Mouse (Mus musculus): ENCODE data around the gene Tln2. TPM values are rescaled to one million over a fixed set of nuclear protein-coding genes. Genes with fewer than 3 reads are reported as not detected.

The Tln2 gene
- polyA plus RNA-seq, 1 experiment from 2014 or later: 47.6 TPM

DNA sequence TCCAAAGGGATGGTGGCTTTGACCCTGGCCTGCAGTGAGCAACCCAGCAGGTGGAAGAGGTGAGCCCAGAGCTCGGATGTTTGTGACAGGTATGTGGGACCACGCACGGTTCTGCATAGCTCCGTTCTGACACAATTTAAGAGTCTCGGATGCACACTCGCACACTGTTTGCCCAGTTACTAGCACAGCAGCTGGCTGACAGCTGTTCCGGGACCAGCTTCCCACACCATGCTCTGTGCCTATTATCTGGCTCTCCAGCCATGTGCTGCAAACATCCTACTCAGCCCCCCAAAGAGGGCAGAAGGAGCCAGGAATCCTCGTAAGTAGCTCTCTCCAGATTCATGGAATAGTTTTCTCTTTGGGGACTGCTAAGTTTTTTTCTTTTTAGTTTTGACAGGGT is 17.6 kb downstream of the Tln2 start:
- Histone ChIP-seq H3K4me2 (replicated peaks) (no peak overlapping the region), H3K27ac (no peak overlapping the region; the same call in 1 of the 2 replicates), H3K27me3 (no peaks in the 10 kb centered on the region), H3K4me1 (peaks cover 35% of the 10 kb centered on the region), H3K4me3 (no peak overlapping the region), H3K9me3 (no peaks in the 10 kb centered on the region), H3K9ac (no peak overlapping the region), H3K36me3 (no peaks in the 10 kb centered on the region)
- peak; percentile 64; the same call in 1 of the 2 replicates for ATAC-seq (ENCODE audit: low FRiP score, low read depth)
- 63% methylated on average over 8 of the region's 8 CpGs for WGBS

DNA sequence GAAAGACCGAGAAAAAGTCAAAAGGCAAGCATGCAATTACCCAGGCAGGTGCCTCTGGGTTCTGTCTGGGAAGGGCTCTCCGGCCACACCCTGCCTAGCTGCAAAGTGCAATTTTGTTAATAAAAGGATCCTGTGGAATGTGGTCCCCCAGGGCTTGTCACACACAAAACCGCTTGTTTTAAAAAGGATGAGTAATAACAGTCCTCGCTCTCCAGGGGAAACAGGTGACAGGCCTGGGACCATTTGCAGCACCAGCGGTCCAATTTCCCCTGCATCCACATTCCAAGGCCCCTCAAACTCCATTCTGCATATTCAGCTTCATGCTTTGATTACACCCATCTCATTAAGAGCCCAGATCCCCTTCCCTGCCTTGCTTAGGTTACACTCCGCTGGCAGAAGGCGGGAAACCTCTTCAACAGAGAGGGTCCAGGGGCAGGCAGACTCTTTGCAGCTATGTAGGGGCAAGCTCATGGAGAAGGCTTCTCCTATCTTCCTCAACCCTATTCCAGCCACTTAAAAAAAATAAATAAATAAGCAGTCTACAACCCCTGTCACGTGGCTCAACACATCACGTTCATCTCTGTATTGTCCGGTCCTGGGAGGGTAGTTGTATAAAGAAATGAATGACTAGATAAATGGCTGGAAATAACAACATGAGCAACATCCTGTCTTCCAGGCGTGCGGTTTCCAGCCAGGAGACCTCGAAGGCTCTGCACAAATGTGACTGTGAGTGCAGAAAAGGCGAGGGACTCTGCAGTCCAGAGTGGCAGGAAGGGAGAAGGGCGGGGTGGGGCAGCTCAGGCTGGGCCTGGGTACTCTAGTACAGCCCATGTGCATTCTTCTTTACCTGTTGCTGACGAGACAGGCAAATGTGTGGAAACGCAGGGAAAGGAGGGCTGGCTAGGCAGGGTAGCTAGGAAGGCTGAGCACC is 19.5 kb downstream of the Tln2 start:
- Histone ChIP-seq H3K36me3 (no peaks in the 10 kb centered on the region), H3K27ac (no peak overlapping the region; the same call in 1 of the 2 replicates), H3K4me2 (replicated peaks) (no peak overlapping the region), H3K9ac (no peak overlapping the region), H3K9me3 (no peaks in the 10 kb centered on the region), H3K27me3 (no peaks in the 10 kb centered on the region), H3K4me3 (no peak overlapping the region), H3K4me1 (peaks cover 35% of the 10 kb centered on the region)
- ATAC-seq (ENCODE audit: low FRiP score, low read depth): no peak
- WGBS: 56% methylated on average over 17 of the region's 17 CpGs

DNA sequence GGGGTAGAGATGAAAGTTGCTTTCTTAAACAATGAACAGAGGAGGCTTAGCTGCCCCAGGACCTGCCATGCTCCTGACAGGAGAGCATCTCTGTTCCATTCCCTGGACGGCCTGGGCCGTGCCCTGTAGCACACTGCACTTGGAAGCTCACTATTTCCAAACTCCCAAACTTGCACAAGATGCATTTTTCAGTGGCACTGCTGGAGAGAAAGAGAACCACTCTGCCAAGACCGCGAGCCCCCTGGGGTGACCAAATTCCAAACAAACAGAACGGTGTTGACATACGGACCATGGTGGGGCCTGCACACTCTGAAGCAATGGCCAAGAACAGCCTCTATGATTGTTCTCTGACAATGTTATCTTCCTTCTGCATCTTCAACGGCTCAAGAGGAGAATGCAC is 25.1 kb downstream of the Tln2 start:
- ATAC-seq (ENCODE audit: low FRiP score, low read depth): no peak
- Histone ChIP-seq H3K4me1 (peaks cover 32% of the 10 kb centered on the region), H3K27ac (no peak overlapping the region), H3K4me3 (no peak overlapping the region), H3K9me3 (no peaks in the 10 kb centered on the region), H3K4me2 (replicated peaks) (no peak overlapping the region), H3K9ac (no peak overlapping the region), H3K27me3 (no peaks in the 10 kb centered on the region), H3K36me3 (no peaks in the 10 kb centered on the region)
- WGBS: 75% methylated on average over 7 of the region's 7 CpGs

DNA sequence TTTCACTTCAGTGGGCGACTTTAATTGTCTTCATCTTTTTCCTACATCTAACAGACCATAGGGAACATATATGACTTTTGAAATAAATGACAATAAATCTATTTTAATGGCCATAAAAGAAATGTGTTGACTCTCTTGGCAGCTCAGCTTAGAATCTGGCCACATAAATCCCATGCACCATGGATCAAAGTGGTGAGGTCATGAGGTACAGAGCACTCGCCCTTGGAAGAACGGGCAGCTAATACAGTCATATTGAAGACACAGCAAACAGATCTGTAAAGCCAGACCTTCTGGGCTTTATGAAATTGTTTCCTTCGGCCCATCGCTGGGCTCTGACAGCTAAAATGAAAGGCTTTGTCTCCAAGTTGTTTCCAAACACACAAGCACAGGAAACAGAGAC is 26.2 kb downstream of the Tln2 start:
- H3K4me3 ChIP-seq: no peak overlapping the region
- H3K9me3 ChIP-seq: no peaks in the 10 kb centered on the region
- H3K4me1 ChIP-seq: peaks cover 34% of the 10 kb centered on the region
- WGBS: 72% methylated on average over 5 of the region's 5 CpGs
- H3K36me3 ChIP-seq: no peaks in the 10 kb centered on the region
- no peak overlapping the region for H3K9ac ChIP-seq
- no peaks in the 10 kb centered on the region for H3K27me3 ChIP-seq
- H3K4me2 ChIP-seq (replicated peaks): no peak overlapping the region
- no peak overlapping the region for H3K27ac ChIP-seq
- no peak for ATAC-seq (ENCODE audit: low FRiP score, low read depth)

DNA sequence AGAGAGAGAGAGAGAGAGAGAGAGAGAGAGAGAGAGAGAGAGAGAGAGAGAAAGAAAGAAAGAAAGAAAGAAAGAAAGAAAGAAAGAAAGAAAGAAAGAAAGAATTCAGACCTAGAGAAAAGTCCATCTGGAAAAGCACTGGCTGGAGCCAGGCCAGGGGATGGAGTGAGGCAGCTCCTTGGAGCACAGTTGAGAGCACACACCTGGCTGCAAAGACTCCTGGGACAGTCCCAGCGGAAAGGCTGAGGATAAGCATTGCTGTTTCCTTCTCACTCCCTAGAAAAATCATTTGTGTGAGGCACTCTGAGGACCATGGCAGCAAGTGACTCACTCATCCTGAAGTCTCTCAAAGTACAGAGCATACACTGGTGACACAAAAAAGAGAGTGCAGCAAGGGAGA is 26.9 kb downstream of the Tln2 start:
- H3K4me1 ChIP-seq: peaks cover 34% of the 10 kb centered on the region
- WGBS: 67% methylated on average over 1 of the region's 1 CpGs

DNA sequence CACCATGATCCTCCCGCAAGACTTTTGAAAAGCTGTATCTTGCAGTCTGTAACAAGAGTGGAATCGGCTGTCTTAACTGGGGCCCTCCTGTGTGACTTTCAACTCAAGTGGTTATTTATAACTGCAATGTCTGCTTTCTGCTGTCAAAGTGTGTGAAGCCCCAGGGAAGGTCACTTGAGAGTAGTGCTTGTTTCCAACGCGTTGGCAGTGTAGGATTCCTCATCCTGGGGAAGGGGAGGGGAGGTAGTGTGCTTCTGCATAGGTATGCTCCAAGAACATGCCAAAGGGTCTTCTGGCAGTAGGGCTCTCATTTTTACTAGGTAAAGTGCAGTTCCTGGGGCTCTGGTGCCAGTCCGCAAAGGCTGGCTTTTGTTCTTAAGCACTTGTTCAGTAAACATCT is 29.9 kb downstream of the Tln2 start:
- Histone ChIP-seq H3K9ac (no peak overlapping the region), H3K27me3 (no peaks in the 10 kb centered on the region), H3K4me2 (replicated peaks) (no peak overlapping the region), H3K27ac (peak overlapping the region; percentile 48; the same call in 1 of the 2 replicates), H3K36me3 (no peaks in the 10 kb centered on the region), H3K4me1 (peaks cover 34% of the 10 kb centered on the region), H3K9me3 (no peaks in the 10 kb centered on the region), H3K4me3 (no peak overlapping the region)
- 58% methylated on average over 5 of the region's 5 CpGs for WGBS
- ATAC-seq (ENCODE audit: low FRiP score, low read depth): no peak

More for the DNA sequence above, 26.9 kb downstream of the Tln2 start:
- H3K27ac ChIP-seq: no peak overlapping the region
- H3K9me3 ChIP-seq: no peaks in the 10 kb centered on the region
- no peak overlapping the region for H3K4me2 ChIP-seq (replicated peaks)
- no peaks in the 10 kb centered on the region for H3K36me3 ChIP-seq
- H3K27me3 ChIP-seq: no peaks in the 10 kb centered on the region
- no peak overlapping the region for H3K9ac ChIP-seq
- ATAC-seq (ENCODE audit: low FRiP score, low read depth): no peak
- no peak overlapping the region for H3K4me3 ChIP-seq

DNA sequence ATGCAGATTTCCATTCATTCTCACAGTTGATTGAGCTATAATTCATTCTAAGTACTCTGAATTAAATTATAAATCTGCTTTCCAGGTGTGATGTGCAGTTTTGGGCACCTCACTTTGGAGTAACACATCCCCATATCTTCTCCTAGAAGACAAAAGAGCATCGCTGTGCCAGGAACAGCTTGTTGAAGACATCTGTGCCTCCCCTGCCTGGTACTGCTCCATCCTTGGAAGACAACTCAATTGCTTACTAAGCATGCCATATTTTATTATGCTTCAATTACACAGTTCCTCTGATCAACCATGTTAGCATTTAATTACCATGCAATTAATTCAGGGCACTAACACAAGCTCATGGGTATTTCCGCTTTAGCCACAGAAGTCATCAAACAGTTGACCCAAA is 31.8 kb downstream of the Tln2 start:
- H3K4me3 ChIP-seq: no peak overlapping the region
- H3K4me1 ChIP-seq: peaks cover 21% of the 10 kb centered on the region
- 98% methylated on average over 2 of the region's 2 CpGs for WGBS
- no peak overlapping the region for H3K9ac ChIP-seq
- no peak for ATAC-seq (ENCODE audit: low FRiP score, low read depth)
- no peaks in the 10 kb centered on the region for H3K9me3 ChIP-seq
- H3K27ac ChIP-seq: no peak overlapping the region
- H3K36me3 ChIP-seq: no peaks in the 10 kb centered on the region
- no peak overlapping the region for H3K4me2 ChIP-seq (replicated peaks)
- H3K27me3 ChIP-seq: no peaks in the 10 kb centered on the region

DNA sequence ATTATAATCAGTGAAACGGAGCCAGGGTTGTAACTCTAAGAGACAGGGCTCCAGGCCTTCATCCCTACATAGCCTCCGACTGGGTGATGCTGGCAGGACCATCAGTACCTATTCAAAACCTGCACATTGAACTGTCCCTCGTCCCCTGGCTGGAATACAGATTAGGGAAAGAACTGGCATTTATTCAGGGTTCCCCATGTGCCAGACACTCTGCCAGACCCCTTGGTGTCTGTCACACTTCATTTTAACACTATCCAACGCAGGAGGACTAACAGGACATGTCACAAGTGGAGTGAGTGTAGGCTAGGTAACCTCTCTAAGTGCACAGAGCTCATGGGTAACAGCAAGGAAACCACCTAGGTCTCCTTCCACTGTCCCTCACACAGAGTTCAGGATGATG is 37.8 kb downstream of the Tln2 start:
- Histone ChIP-seq H3K4me3 (no peak overlapping the region), H3K4me2 (replicated peaks) (no peak overlapping the region), H3K27ac (no peak overlapping the region), H3K36me3 (no peaks in the 10 kb centered on the region), H3K27me3 (no peaks in the 10 kb centered on the region), H3K9me3 (no peaks in the 10 kb centered on the region), H3K9ac (no peak overlapping the region), H3K4me1 (peaks cover 18% of the 10 kb centered on the region)
- 66% methylated on average over 4 of the region's 4 CpGs for WGBS
- ATAC-seq (ENCODE audit: low FRiP score, low read depth): no peak

DNA sequence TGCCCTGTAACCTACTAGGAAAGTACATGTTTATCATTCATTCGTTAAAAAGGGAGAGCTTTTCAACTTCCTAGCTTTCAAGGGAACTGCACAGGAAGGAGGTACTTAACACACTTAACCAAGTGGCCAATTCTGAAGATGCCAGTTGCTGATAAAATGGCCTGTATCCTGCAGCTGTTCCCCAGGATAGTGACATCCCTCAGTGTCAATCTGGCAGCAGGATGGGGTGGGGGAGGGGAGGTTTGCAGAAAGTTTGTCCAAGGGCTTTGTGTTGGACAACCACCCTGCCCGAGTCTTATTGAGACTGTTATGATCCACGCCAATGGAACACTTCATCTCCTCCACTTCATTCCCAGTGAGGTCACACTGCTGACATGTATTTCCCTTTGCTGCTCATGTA is 50.0 kb downstream of the Tln2 start:
- Histone ChIP-seq H3K27ac (no peak overlapping the region), H3K9ac (no peak overlapping the region), H3K4me2 (replicated peaks) (no peak overlapping the region), H3K27me3 (no peaks in the 10 kb centered on the region), H3K9me3 (peaks cover 5% of the 10 kb centered on the region; the same call in 1 of the 2 replicates), H3K4me3 (no peak overlapping the region), H3K4me1 (peaks cover 5% of the 10 kb centered on the region), H3K36me3 (peaks cover 6% of the 10 kb centered on the region; the same call in 1 of the 2 replicates)
- WGBS: 50% methylated on average over 3 of the region's 3 CpGs
- no peak for ATAC-seq (ENCODE audit: low FRiP score, low read depth)

DNA sequence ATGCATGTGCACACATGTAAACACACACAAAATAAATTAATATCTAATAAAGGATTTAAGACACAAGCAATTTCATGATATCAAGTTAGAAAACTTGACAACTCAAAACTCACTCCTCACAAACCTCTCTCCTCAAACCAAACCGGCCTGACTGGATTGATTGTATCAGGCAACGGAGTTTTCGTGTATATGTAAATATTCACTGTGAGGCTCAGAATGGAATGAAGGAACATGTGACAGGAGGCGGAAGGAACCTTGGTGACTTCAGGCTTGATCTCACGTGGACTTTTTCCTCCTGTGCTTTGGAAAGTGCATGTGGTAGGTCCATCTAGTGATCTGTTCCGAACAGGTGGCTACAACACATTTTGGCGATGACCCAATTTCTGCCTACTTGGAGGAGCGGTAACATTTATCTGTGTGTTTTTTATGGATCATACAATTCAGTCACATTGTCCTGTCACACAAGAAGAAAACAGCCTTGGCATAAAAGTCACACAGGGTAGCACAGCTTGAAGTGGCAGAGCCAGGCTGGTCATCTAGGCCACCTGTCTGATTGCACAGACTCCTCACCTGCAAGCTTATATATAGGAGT is 54.7 kb downstream of the Tln2 start:
- no peak for ATAC-seq (ENCODE audit: low FRiP score, low read depth)
- H3K27me3 ChIP-seq: no peaks in the 10 kb centered on the region
- peaks cover 5% of the 10 kb centered on the region; the same call in 1 of the 2 replicates for H3K4me1 ChIP-seq
- no peaks in the 10 kb centered on the region for H3K36me3 ChIP-seq
- no peaks in the 10 kb centered on the region for H3K9me3 ChIP-seq
- no peak overlapping the region for H3K4me3 ChIP-seq
- no peak overlapping the region for H3K27ac ChIP-seq
- no peak overlapping the region for H3K4me2 ChIP-seq (replicated peaks)
- H3K9ac ChIP-seq: no peak overlapping the region
- 82% methylated on average over 8 of the region's 8 CpGs for WGBS

DNA sequence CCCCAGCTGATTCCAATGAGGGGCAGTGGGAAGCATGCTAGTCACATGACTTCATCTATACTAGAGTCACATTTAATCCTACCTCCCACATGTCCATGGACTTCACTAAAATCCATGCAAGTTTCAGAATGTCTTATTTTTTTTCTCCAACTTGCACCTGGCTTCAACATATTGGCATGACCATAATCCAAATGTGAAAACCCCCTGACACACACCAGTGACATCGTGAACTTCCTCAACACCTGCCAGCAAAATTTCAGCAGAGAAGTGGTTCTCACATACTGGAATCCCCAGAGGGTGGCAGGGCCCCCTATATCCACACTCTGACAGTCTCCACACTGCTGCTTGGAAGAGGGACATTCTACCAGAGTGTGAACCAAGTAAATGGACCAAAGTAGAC is 57.7 kb downstream of the Tln2 start:
- H3K4me3 ChIP-seq: no peak overlapping the region
- no peaks in the 10 kb centered on the region for H3K27me3 ChIP-seq
- H3K9ac ChIP-seq: no peak overlapping the region
- no peaks in the 10 kb centered on the region for H3K36me3 ChIP-seq
- no peak overlapping the region for H3K27ac ChIP-seq
- peaks cover 9% of the 10 kb centered on the region for H3K4me1 ChIP-seq
- no peak overlapping the region for H3K4me2 ChIP-seq (replicated peaks)
- WGBS: 74% methylated on average over 1 of the region's 1 CpGs
- no peak for ATAC-seq (ENCODE audit: low FRiP score, low read depth)
- no peaks in the 10 kb centered on the region for H3K9me3 ChIP-seq

DNA sequence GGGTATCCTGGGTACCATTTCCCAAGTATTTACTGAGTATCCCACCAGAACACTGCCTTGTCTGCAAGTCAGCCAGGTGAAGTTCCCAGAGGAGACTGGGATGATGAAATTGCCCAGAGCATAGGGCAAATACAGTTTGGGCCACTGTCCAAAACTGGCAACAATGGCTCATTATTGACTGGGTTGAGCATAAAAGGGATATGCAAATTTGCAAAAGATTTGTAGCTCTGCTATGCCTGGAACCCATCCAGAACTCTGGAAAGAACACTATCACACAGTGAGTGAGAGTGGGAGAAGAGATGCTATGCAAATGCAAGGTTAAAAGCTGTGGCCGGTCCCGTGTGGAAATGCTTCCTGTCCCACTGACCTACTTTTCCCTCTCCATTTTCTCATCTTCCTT is 63.1 kb downstream of the Tln2 start:
- 67% methylated on average over 2 of the region's 2 CpGs for WGBS
- no peak overlapping the region for H3K27ac ChIP-seq
- no peak overlapping the region for H3K9ac ChIP-seq
- no peak overlapping the region for H3K4me2 ChIP-seq (replicated peaks)
- H3K4me3 ChIP-seq: no peak overlapping the region
- no peaks in the 10 kb centered on the region for H3K36me3 ChIP-seq
- no peaks in the 10 kb centered on the region for H3K27me3 ChIP-seq
- no peak for ATAC-seq (ENCODE audit: low FRiP score, low read depth)
- peaks cover 34% of the 10 kb centered on the region for H3K4me1 ChIP-seq
- H3K9me3 ChIP-seq: no peaks in the 10 kb centered on the region
